Mouse (Mus musculus) yolk sac, embryonic 10.5 days (tissue): Measurements from ENCODE around the gene Thbs4.
A peak's percentile ranks its signal among the peaks of the same experiment; 100 is the strongest.

Experiments used
- DNase-seq: peaks from one replicate; pipeline ENCODE4 v3.0.0-alpha.2; 2017; ENCODE audit warnings: low spot score

The Thbs4 gene

GRCm38 (mm10) chr13:92717851-92718665, 76.6 kb downstream of the Thbs4 start:
- no peak for DNase-seq

GRCm38 (mm10) chr13:92712619-92713018, 82.0 kb downstream of the Thbs4 start:
- no peak for DNase-seq

- DNase-seq: no peak
Observed at GRCm38 (mm10) chr13:92711821-92712220, 82.8 kb downstream of the Thbs4 start.

- no peak for DNase-seq
Observed at GRCm38 (mm10) chr13:92710361-92710760, 84.3 kb downstream of the Thbs4 start.

GRCm38 (mm10) chr13:92709535-92709934, 85.1 kb downstream of the Thbs4 start:
- no peak for DNase-seq

GRCm38 (mm10) chr13:92708466-92708865, 86.2 kb downstream of the Thbs4 start:
- no peak for DNase-seq

- no peak for DNase-seq
Observed at GRCm38 (mm10) chr13:92707941-92708340, 86.7 kb downstream of the Thbs4 start.

- peak; percentile 77 for DNase-seq
Observed at GRCm38 (mm10) chr13:92706342-92707061, 88.1 kb downstream of the Thbs4 start.

- DNase-seq: no peak
Observed at GRCm38 (mm10) chr13:92705016-92705535, 89.5 kb downstream of the Thbs4 start.

- no peak for DNase-seq
Observed at GRCm38 (mm10) chr13:92704189-92704588, 90.4 kb downstream of the Thbs4 start.

GRCm38 (mm10) chr13:92703241-92704027, 91.2 kb downstream of the Thbs4 start:
- no peak for DNase-seq

- DNase-seq: no peak
Observed at GRCm38 (mm10) chr13:92702035-92702434, 92.6 kb downstream of the Thbs4 start.
